Mouse (Mus musculus) mammary gland, adult 2 months (tissue): ENCODE data around the gene Odf4. TPM values are rescaled to one million over a fixed set of nuclear protein-coding genes. Genes with fewer than 3 reads are reported as not detected.

Experiments
- polyA plus RNA-seq: library from polyadenylated mRNA; depleted of rRNA; stranded (reverse); fragments of >200 nt; gene quantifications from 2 replicates; pipeline ENCODE4 v1.2.3, GENCODE M21; 2012; ENCODE audit warnings: low replicate concordance; rRNA removed

Gene Odf4
- polyA plus RNA-seq: not detected in 2 replicates

DNA sequence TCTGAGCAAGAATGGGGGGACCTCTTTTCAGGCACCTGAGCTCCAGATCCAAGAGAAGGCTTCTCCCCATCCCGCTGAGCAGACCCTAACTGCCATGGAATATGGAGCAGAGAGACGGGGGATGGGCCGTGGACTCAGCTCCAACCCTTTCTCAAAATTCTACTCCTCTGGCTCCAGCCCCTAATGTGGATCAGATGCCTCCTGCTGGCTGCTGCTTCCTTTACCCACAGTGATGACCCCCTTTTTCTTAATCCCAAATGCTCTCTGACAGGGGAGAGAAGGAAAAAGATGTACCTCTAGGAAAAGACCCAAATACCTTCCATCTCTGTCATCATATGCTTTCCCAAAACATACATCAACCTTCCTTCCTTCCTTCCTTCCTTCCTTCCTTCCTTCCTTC is at the start of gene Odf4:
Gene Odf4 (minus strand): TSS at position 101 of the 400 bp plus-strand sequence.

DNA sequence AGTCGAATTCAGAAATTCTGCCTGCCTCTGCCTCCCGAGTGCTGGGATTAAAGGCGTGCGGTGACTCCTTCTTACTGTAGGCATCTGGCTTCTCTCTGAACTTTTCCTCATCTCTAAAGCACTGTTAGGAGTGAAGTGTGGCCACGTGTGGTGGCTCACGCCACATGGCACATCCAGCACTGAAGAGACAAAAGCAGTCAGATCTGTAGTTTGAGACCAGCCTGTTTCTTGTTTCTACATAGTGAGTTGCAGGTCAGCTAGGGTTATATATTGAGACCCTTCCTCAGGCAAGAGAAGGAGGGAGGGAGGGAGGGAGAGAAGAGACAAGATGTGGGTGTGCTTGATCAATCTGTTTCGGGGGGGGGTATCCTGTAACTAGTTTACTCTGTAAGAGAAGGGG is 48.2 kb upstream of the Odf4 start, which contains the start of gene Rangrf:
Gene Rangrf (minus strand): TSS at position 101 of the 400 bp plus-strand sequence.

GRCm38 (mm10) chr11:68967337-68968282 is 40.7 kb upstream of the Odf4 start, which contains the start of gene Slc25a35:
Gene Slc25a35, plus strand, starts transcription at chr11:68968131.

DNA sequence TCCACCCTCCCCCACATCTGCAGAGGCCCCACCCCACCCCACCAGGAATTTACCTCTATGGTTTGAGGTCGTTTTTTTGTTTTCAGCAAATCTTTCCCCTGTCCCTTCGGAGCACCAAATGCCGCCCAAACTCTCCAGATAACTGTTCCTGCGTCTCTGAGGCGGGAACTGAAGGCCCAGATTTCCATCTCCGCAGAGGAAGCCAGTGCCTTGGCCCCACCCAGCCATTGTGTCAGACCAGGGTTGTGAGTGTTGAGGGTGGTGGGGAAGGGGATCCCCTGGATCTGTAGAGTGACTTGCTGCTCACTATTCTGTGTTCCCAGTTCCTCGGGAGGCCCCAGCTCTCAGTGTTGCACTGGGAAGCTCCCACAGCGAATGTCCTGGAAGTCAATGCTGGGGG is 30.4 kb upstream of the Odf4 start, which contains the start of gene Arhgef15:
Gene Arhgef15 (minus strand): TSS at position 173 of the 400 bp plus-strand sequence.

DNA sequence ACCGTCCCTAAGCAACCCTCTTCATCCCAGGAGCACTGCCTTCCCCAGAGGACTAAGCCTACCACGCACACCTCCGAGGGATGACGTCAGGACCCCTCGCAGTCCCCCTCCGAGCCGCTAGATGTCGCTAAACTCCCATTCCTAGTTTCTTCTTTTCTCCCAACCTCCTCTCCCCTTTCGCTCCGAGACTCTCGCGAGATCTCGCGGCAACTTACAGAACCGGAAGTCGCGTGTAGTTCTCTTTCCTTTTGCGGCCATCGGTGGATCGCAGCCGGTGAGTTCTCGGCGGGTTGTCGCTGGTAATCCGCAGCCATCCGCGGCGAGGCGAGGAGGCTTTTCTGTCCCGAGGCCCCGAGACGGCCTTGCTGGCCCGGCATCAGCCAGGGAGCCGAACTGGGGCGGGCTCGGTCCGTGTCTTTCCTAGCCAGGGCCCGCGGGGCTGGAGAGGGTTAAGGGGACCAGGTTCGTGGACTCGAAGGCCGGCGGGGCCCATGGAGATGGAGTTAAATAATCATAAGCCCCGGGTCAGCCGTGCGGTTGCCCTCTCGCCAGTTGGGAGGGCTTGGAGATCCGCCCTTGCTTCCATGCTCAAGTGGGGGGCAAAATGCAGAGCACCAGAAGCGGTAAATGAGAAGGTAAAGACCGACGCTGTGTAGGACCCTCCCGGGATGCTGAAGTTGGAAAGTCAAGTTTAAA is 25.4 kb downstream of the Odf4 start, which contains the start of gene Rpl26:
Gene Rpl26 (plus strand): TSS at position 233 of the 696 bp plus-strand sequence.

GRCm38 (mm10) chr11:68888253-68888652 is 38.6 kb downstream of the Odf4 start, which contains the start of gene Rnf222:
Gene Rnf222, plus strand, starts transcription at chr11:68888553.

Other genes with a start within 250 kb of the Odf4 start
- 16.2 and 17.8 TPM in 2 replicates for gene Myh10, start 235.5 kb downstream of the Odf4 start, polyA plus RNA-seq
- gene Ndel1, start 55.2 kb downstream of the Odf4 start, polyA plus RNA-seq: 84.5 and 87.3 TPM in 2 replicates
- gene Rnf222, start 38.5 kb downstream of the Odf4 start, polyA plus RNA-seq: 0.19 TPM in 1 of 2 replicates, not detected in the other
- 637 and 1,128 TPM in 2 replicates for gene Rpl26, start 25.5 kb downstream of the Odf4 start, polyA plus RNA-seq
- gene Arhgef15, start 30.4 kb upstream of the Odf4 start, polyA plus RNA-seq: 70.7 and 114 TPM in 2 replicates
- 107 and 135 TPM in 2 replicates for gene Slc25a35, start 41.0 kb upstream of the Odf4 start, polyA plus RNA-seq
- gene Rangrf, start 48.1 kb upstream of the Odf4 start, polyA plus RNA-seq: 17.1 and 49.9 TPM in 2 replicates
- gene Pfas, start 81.4 kb upstream of the Odf4 start, polyA plus RNA-seq: 11.0 and 12.9 TPM in 2 replicates
- 36.3 and 36.6 TPM in 2 replicates for gene Ctc1, start 88.8 kb upstream of the Odf4 start, polyA plus RNA-seq
- 5.5 and 18.1 TPM in 2 replicates for gene Aurkb, start 118.6 kb upstream of the Odf4 start, polyA plus RNA-seq
- 14.9 and 32.7 TPM in 2 replicates for gene Borcs6, start 132.6 kb upstream of the Odf4 start, polyA plus RNA-seq
- gene Tmem107, start 143.7 kb upstream of the Odf4 start, polyA plus RNA-seq: 24.3 and 24.6 TPM in 2 replicates
- gene Vamp2, start 161.4 kb upstream of the Odf4 start, polyA plus RNA-seq: 115 and 123 TPM in 2 replicates
- gene Per1, start 168.1 kb upstream of the Odf4 start, polyA plus RNA-seq: 30.1 and 37.1 TPM in 2 replicates
- 0.29 and 1.0 TPM in 2 replicates for gene Hes7, start 193.3 kb upstream of the Odf4 start, polyA plus RNA-seq
- 1.1 and 1.8 TPM in 2 replicates for gene 9130213A22Rik, start 195.5 kb upstream of the Odf4 start, polyA plus RNA-seq
- 1.8 and 2.6 TPM in 2 replicates for gene Aloxe3, start 198.8 kb upstream of the Odf4 start, polyA plus RNA-seq
- gene Alox12b, start 229.9 kb upstream of the Odf4 start, polyA plus RNA-seq: 0.05 and 1.6 TPM in 2 replicates